Mouse (Mus musculus) spleen, adult 2 months (tissue): Measurements from ENCODE around the gene Dctn5. TPM values are rescaled to one million over a fixed set of nuclear protein-coding genes. Genes with fewer than 3 reads are reported as not detected.

Experiments
- DNase-seq, 2 experiments: peaks; one replicate each; pipeline versions ENCODE4 v3.0.0 to v3.0.0-alpha.2; 2012 to 2021; ENCODE audit warnings: low spot score in 2 of 2, low read depth in 1 of 2
- H3K27ac ChIP-seq: fragments of 200-500 bp; 2 replicates; pipeline ENCODE4 v1.5.1; 2012; ENCODE audit warnings: low read length, inconsistent platforms; ENCODE audit not compliant: insufficient read depth
- H3K27me3 ChIP-seq: fragments of 200-500 bp; 2 replicates; pipeline ENCODE4 v1.6.1; 2012; ENCODE audit warnings: mild to moderate bottlenecking, moderate library complexity, low read length, inconsistent platforms; ENCODE audit not compliant: control insufficient read depth, insufficient read depth
- H3K36me3 ChIP-seq: fragments of 200-500 bp; 2 replicates; pipeline ENCODE4 v1.6.1; 2012; ENCODE audit warnings: mild to moderate bottlenecking, low read length, inconsistent platforms; ENCODE audit not compliant: control insufficient read depth, insufficient read depth
- H3K4me1 ChIP-seq: fragments of 200-500 bp; 2 replicates; pipeline ENCODE4 v1.6.1; 2011; ENCODE audit warnings: inconsistent platforms; ENCODE audit not compliant: control insufficient read depth, insufficient read depth, insufficient read length
- H3K4me3 ChIP-seq: fragments of 200-500 bp; 2 replicates; pipeline ENCODE4 v1.5.1; 2011; ENCODE audit warnings: mild to moderate bottlenecking, inconsistent platforms; ENCODE audit not compliant: insufficient read depth, insufficient read length; ENCODE audit errors: extremely low read depth
- CTCF ChIP-seq: fragments of 200-500 bp; IDR thresholded peaks from 2 replicates; pipeline ENCODE4 v1.5.1; 2011; ENCODE audit warnings: mild to moderate bottlenecking, inconsistent platforms; ENCODE audit not compliant: insufficient read depth, insufficient read length, insufficient replicate concordance; ENCODE audit errors: extremely low read depth
- POLR2A ChIP-seq: fragments of 200-500 bp; IDR thresholded peaks from 2 replicates; pipeline ENCODE4 v1.6.1; 2011; ENCODE audit warnings: low read depth, low read length, inconsistent platforms
- WGBS: fragments of 180-500 bp; shearing (Covaris S2); methylation state at CpG from one replicate; pipeline ENCODE4 v1.1.7; 2018; 5-methylcytosine and 5-hydroxymethylcytosine counted together
- polyA plus RNA-seq: library from polyadenylated mRNA; depleted of rRNA; stranded (reverse); fragments of >200 nt; gene quantifications from 2 replicates; pipeline ENCODE4 v1.2.3, GENCODE M21; 2012

Gene Dctn5
- polyA plus RNA-seq, 1 experiment, result 62.0 TPM

DNA sequence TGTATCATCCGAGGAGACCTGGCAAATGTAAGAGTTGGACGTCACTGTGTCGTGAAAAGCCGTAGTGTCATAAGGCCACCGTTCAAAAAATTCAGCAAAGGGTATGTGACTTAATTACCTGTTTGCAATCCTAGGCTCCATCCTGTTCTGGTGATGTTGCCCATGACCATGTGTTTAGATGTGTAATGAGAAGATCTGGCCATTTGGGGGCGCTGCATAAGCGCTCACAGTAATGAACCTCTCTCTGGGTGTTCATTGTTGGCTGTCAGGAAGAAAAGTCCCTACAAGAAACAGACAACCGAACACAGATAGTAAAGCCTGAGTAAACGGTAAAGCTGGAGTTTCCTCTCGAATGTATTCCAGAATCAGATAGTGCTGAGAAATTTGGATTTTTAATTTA, 2.2 kb downstream of the Dctn5 start:
- peaks cover 31% of the 10 kb centered on the region for H3K36me3 ChIP-seq
- H3K27ac ChIP-seq, result no peak overlapping the region
- TF ChIP-seq CTCF, result no peak
- no peak for TF ChIP-seq POLR2A
- H3K4me3 ChIP-seq, result no peak overlapping the region
- H3K4me1 ChIP-seq, result peaks cover 2% of the 10 kb centered on the region; the same call in 1 of the 2 replicates
- no peak for DNase-seq
- 82% methylated on average over 10 of the region's 10 CpGs for WGBS
- H3K27me3 ChIP-seq, result no peaks in the 10 kb centered on the region

DNA sequence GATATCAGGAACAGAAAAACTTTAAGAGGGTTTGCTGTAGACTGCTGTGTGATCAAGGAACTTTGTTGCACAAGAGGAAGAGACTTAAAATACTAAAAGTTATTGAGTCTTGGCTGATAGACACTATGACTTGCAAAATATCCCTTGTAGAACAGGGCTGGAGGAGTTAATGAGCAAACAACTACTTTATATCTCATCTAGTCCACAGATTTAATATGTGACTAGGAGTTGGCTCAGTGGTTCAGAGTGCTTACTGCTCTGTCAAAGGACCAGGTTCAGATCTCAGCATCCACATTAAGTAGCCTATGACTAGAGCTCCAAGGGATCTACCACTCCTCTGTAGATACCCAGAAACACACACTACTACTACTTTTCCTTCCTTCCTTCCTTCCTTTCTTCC, 4.2 kb downstream of the Dctn5 start:
- H3K36me3 ChIP-seq, result peaks cover 37% of the 10 kb centered on the region
- no peak overlapping the region for H3K27ac ChIP-seq
- TF ChIP-seq POLR2A (no peak), CTCF (no peak)
- peaks cover 2% of the 10 kb centered on the region; the same call in 1 of the 2 replicates for H3K4me1 ChIP-seq
- H3K4me3 ChIP-seq, result no peak overlapping the region
- DNase-seq, result no peak
- H3K27me3 ChIP-seq, result no peaks in the 10 kb centered on the region

DNA sequence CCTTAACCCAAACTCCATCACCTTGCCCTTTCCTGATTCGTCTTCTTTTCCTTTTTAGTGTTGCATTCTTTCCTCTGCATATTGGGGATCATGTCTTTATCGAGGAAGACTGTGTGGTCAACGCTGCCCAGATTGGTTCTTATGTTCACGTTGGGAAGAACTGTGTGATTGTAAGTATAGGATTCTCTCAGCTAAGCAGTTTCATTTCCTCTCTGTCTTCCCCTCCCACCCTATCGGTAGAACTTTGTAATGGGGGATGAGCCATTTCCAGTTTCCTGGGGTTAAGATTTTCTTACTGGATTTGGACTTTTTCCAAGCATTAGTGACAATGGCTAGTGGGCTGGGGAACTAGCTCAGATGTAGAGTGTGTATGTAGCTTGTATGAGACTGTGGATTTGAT, 5.3 kb downstream of the Dctn5 start:
- Histone ChIP-seq H3K27ac (no peak overlapping the region), H3K27me3 (no peaks in the 10 kb centered on the region), H3K4me1 (peaks cover 2% of the 10 kb centered on the region; the same call in 1 of the 2 replicates), H3K36me3 (peaks cover 45% of the 10 kb centered on the region), H3K4me3 (no peak overlapping the region)
- WGBS, result 75% methylated on average over 5 of the region's 5 CpGs
- no peak for TF ChIP-seq CTCF
- TF ChIP-seq POLR2A, result no peak
- DNase-seq, result no peak

DNA sequence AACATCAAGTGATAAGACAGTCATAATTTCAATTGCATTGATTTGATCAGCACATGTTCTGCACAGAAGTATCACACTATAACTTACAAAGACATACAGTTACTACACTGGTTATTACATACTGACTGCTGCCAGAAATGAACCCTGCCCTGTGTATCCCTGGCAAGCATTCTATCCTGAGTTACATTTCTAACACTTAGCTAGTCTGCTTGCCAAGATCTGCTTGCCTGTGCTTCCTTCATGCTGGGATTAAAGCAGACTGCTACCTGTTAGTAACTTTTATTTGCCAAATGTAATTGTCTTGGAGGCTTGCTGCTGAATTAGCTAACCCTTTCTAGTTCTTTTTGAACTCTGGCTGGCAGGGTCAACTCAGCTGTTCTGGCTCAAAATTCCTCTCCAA, 8.2 kb downstream of the Dctn5 start:
- Histone ChIP-seq H3K4me1 (no peaks in the 10 kb centered on the region), H3K27me3 (no peaks in the 10 kb centered on the region), H3K36me3 (peaks cover 52% of the 10 kb centered on the region), H3K27ac (no peak overlapping the region), H3K4me3 (no peak overlapping the region)
- TF ChIP-seq CTCF, result no peak
- TF ChIP-seq POLR2A, result no peak
- DNase-seq, result no peak

DNA sequence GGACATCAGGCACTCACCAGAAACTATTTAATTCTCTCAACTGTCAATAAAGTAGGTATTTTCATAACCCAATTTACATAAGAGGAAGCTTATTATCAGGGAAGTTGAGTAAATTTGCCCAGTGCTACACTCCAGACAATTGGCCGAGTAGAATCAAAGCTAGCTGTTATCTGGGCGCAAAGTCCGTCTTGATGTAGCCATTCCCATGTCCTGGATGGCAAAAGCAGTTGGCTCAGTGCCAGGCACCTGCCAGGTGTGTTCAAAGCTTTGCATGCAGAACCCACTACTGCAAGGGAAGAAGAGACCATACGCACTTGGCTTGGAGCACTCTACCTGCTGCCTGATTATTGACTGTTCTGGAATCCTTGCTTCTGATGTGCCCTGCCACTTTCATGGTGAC, 19.6 kb downstream of the Dctn5 start:
- Histone ChIP-seq H3K4me1 (no peaks in the 10 kb centered on the region), H3K27me3 (no peaks in the 10 kb centered on the region), H3K27ac (no peak overlapping the region), H3K36me3 (peaks cover 13% of the 10 kb centered on the region), H3K4me3 (no peak overlapping the region)
- no peak for DNase-seq
- 87% methylated on average over 4 of the region's 4 CpGs for WGBS
- TF ChIP-seq POLR2A (no peak), CTCF (no peak)

DNA sequence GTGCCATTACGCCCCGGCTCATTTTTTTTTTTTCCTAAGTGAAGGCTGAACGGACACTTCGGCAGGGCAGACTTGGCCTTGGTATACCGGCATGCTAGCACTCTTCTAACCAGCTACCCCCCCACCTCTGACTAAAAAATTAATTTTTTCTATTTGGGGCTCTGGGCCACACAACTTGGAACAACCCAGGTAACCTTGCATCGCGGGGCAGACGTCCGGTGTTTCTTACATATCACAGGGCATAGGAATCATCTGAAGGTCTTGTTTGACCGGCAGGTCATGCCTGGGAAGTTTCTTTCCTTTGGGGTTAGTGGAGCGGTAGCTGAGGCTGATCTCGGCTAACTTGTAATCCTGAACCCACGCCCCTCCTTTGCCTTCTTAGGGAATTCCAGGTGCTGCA, 25.6 kb downstream of the Dctn5 start:
- DNase-seq, result no peak
- H3K4me1 ChIP-seq, result peaks cover 8% of the 10 kb centered on the region; the same call in 1 of the 2 replicates
- no peaks in the 10 kb centered on the region for H3K36me3 ChIP-seq
- 0 out of 2 replicates have a peak overlapping the region, but pooled peaks have one; percentile 4 for H3K27ac ChIP-seq
- TF ChIP-seq CTCF, result no peak
- TF ChIP-seq POLR2A, result no peak
- H3K27me3 ChIP-seq, result no peaks in the 10 kb centered on the region
- 4% methylated on average over 13 of the region's 13 CpGs for WGBS
- H3K4me3 ChIP-seq, result peak overlapping the region; percentile 88

DNA sequence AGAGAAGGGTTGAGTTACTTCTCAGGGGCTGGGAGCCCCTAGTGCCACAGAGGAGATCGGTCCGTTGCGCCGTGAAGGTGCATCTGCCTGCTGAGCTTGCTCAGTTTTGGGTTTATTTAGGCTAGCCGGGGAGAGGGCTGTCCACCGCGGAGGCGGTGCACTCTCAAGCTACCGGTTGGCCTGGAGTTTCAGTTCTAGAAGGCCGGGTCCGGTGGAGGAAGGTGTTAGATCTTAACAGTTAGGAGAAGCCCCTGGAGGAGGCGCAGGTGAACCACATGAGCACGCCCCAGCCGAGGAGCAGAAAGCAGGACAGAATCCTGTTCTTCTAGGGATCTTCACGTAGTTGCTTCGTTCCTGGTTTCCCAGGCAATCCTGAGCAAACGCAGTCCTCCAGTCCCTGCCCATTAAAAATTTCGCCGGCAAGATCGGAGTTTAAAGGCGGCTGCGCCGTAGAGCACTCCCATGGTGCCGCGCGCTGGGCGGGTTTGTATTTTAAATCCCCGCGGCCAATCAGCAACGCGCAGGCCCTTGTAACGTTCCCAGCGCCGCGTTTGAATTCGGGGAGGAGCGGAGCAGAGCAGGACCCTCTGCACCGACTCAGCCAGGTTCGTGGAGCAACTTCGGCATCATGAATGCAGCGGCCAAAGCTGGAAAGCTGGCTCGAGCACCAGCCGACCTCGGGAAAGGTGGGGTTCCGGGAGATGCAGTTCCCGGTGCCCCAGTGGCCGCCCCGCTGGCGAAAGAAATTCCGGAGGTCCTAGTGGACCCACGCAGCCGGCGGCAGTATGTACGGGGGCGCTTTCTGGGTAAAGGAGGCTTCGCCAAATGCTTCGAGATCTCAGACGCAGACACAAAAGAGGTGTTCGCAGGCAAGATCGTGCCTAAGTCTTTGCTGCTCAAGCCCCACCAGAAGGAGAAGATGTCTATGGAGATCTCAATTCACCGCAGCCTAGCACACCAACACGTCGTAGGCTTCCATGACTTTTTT, 26.4 kb downstream of the Dctn5 start, which contains the start of gene Plk1:
Gene Plk1 (plus strand): TSS at position 525 of the 988 bp plus-strand sequence.
- peak within 1 kb of the TSS; percentile 88 for H3K4me3 ChIP-seq
- no peaks in the 10 kb centered on the region for H3K27me3 ChIP-seq
- peaks cover 8% of the 10 kb centered on the region; the same call in 1 of the 2 replicates for H3K4me1 ChIP-seq
- under 1% methylated on average over 63 of the region's 63 CpGs for WGBS
- peak; percentile 23 to 69 for DNase-seq
- no peaks in the 10 kb centered on the region for H3K36me3 ChIP-seq
- TF ChIP-seq POLR2A, result no peak
- TF ChIP-seq CTCF, result no peak
- H3K27ac ChIP-seq, result peak within 1 kb of the TSS; percentile 4; the same call in 1 of the 2 replicates
